Mouse (Mus musculus): Measurements from ENCODE around the gene Taar2. TPM values are rescaled to one million over a fixed set of nuclear protein-coding genes. Genes with fewer than 3 reads are reported as not detected.

Taar2 gene
- polyA plus RNA-seq, 1 experiment from 2014 or later, result not detected

DNA sequence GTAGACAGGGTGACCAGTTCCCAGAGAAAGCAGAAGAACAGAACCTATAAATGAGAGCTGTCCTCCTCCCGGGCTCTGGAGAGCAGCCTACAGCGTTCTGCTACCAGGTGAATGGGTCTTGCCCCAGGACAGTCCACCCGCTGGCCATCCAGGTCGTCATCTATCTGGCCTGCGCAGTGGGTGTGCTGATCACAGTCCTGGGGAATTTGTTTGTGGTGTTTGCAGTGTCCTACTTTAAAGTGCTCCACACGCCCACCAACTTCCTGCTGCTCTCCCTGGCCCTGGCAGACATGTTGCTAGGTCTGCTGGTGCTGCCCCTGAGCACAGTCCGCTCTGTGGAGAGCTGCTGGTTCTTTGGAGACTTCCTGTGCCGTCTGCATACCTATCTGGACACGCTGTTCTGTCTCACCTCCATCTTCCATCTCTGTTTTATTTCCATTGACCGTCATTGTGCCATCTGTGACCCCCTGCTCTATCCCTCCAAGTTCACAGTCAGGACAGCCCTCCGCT lies 32.3 kb downstream of the Taar2 start, which contains the start of gene Taar5:
Gene Taar5, plus strand, starts transcription at position 51 of the 510 bp plus-strand sequence.
- Histone ChIP-seq H3K27ac (ENCODE audit: low read length) (no peak within 1 kb of the TSS), H3K27me3 (ENCODE audit: control insufficient read depth, insufficient read depth, low read depth, low read length) (no peaks in the 10 kb centered on the region), H3K4me3 (ENCODE audit: low read depth, low read length) (no peak within 1 kb of the TSS), H3K9ac (ENCODE audit: low read depth, low read length) (no peak within 1 kb of the TSS), H3K9me3 (replicated peaks; ENCODE audit: control insufficient read depth, low read length) (no peaks in the 10 kb centered on the region), H3K4me1 (ENCODE audit: control insufficient read depth, low read depth, low read length) (no peaks in the 10 kb centered on the region), H3K4me2 (ENCODE audit: low read depth, low read length) (no peak within 1 kb of the TSS), H3K36me3 (ENCODE audit: control insufficient read depth, insufficient read depth) (no peaks in the 10 kb centered on the region)
- 74% methylated on average over 11 of the region's 11 CpGs for WGBS (ENCODE audit: insufficient replicate concordance)
- ATAC-seq (ENCODE audit: low read depth), result no peak

DNA sequence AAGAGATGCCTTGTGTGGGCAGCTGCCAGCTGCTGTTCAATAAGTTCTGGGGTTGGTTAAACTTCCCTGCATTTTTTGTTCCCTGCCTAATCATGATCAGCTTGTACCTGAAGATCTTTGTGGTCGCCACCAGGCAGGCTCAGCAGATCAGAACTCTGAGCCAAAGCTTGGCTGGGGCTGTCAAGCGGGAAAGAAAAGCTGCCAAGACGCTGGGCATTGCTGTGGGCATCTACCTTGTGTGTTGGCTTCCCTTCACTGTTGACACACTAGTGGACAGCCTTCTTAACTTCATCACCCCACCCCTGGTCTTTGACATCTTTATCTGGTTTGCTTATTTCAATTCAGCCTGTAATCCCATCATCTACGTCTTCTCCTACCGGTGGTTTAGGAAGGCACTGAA lies 32.9 kb downstream of the Taar2 start:
- WGBS (ENCODE audit: insufficient replicate concordance), result 58% methylated on average over 5 of the region's 5 CpGs
- Histone ChIP-seq H3K27me3 (ENCODE audit: control insufficient read depth, insufficient read depth, low read depth, low read length) (no peaks in the 10 kb centered on the region), H3K4me2 (ENCODE audit: low read depth, low read length) (no peak overlapping the region), H3K36me3 (ENCODE audit: control insufficient read depth, insufficient read depth) (no peaks in the 10 kb centered on the region), H3K9me3 (replicated peaks; ENCODE audit: control insufficient read depth, low read length) (no peaks in the 10 kb centered on the region), H3K4me3 (ENCODE audit: low read depth, low read length) (no peak overlapping the region), H3K27ac (ENCODE audit: low read length) (no peak overlapping the region), H3K4me1 (ENCODE audit: control insufficient read depth, low read depth, low read length) (no peaks in the 10 kb centered on the region), H3K9ac (ENCODE audit: low read depth, low read length) (no peak overlapping the region)
- ATAC-seq (ENCODE audit: low read depth), result no peak

DNA sequence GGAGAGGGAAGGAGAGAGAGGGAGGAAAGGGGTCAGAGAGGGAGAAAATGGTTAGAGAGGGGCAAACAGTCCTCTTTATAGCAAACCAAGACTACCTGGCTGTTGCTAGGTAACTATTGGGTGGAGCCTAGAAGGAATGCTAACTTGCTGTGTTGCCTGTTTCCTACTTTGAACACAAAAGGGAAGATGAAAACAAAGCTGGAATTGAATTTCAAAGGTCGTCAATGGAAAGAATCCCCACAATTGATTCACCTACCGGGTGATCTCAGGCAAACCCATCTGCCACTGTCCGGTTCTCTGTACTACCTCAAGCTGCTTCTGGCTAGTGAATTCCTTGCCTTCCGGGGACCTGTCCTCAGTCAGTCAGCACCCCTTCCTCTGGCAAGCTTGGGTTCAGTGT lies 39.6 kb downstream of the Taar2 start:
- 51% methylated on average over 4 of the region's 4 CpGs for WGBS (ENCODE audit: insufficient replicate concordance)
- ATAC-seq (ENCODE audit: low read depth), result no peak
- no peaks in the 10 kb centered on the region for H3K27me3 ChIP-seq (ENCODE audit: control insufficient read depth, insufficient read depth, low read depth, low read length)

DNA sequence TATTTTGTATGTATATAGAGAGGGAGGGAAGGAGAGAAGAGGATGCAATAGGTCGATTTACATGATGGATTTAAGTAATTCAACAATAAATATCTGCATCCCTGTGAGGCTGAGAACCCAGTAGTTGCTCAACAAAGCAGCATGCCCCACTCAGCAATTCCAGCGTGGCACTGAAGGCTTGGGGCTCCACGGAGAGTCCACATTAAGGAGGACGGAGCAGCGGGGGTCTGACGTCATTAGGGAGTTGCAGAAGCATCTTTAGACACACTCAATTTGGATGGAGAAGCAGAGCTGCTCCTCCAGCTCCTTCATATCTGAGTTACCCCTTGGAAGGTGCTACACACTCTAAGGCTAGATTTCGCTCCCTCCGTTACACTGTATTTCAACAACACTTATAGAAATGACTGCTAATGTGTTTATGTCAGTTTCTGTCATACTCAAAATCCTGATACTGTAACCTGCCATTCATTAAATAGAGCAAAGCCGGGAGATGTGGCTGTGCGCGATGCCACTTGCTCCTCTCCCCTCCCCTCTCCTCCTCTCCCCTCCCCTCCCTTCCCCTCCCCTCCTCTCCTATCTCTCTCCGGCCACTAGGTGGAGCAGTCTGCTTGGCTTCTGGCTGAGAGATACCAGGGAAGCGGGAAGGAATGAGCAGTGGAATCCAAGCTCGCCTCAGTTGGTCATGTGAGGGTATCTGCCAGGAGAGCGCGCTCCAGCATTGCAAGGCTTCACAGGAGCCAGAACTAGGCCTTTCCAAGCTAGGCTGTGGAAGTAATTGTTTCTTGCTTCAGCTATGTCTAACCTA lies 40.7 kb downstream of the Taar2 start:
- 34% methylated on average over 16 of the region's 16 CpGs for WGBS (ENCODE audit: insufficient replicate concordance)
- Histone ChIP-seq H3K4me3 (ENCODE audit: low read depth, low read length) (no peak overlapping the region), H3K9ac (ENCODE audit: low read depth, low read length) (no peak overlapping the region), H3K36me3 (ENCODE audit: control insufficient read depth, insufficient read depth) (no peaks in the 10 kb centered on the region), H3K4me1 (ENCODE audit: control insufficient read depth, low read depth, low read length) (no peaks in the 10 kb centered on the region), H3K9me3 (replicated peaks; ENCODE audit: control insufficient read depth, low read length) (no peaks in the 10 kb centered on the region), H3K27me3 (ENCODE audit: control insufficient read depth, insufficient read depth, low read depth, low read length) (no peaks in the 10 kb centered on the region), H3K4me2 (ENCODE audit: low read depth, low read length) (no peak overlapping the region), H3K27ac (ENCODE audit: low read length) (no peak overlapping the region)
- ATAC-seq (ENCODE audit: low read depth), result peak; percentile 41

More for the DNA sequence above, 39.6 kb downstream of the Taar2 start:
- Histone ChIP-seq H3K36me3 (ENCODE audit: control insufficient read depth, insufficient read depth) (no peaks in the 10 kb centered on the region), H3K27ac (ENCODE audit: low read length) (no peak overlapping the region), H3K4me3 (ENCODE audit: low read depth, low read length) (no peak overlapping the region), H3K9me3 (replicated peaks; ENCODE audit: control insufficient read depth, low read length) (no peaks in the 10 kb centered on the region), H3K4me1 (ENCODE audit: control insufficient read depth, low read depth, low read length) (no peaks in the 10 kb centered on the region), H3K9ac (ENCODE audit: low read depth, low read length) (no peak overlapping the region), H3K4me2 (ENCODE audit: low read depth, low read length) (no peak overlapping the region)

DNA sequence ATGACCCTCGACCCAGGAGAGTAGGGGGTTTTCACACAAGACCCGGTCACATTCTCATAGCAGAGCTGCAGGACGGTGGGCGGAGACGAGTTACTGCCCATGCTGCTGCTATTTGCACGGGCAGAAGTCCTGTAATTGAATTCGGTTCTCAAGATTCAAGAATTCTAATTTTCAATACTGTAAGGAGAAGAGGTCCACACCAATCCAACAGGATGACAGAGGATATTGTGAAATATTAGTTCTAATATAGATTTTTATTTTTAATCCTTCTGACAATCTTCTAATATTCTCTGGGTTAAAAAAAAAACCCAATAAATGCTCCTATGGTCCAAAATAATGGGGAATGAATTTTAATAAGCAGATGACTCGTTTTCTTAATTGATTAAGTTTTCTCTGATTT lies 47.2 kb downstream of the Taar2 start, which contains the start of gene Taar6:
Gene Taar6, minus strand, starts transcription at position 101 of the 400 bp plus-strand sequence.
- Histone ChIP-seq H3K27me3 (ENCODE audit: control insufficient read depth, insufficient read depth, low read depth, low read length) (no peaks in the 10 kb centered on the region), H3K9me3 (replicated peaks; ENCODE audit: control insufficient read depth, low read length) (no peaks in the 10 kb centered on the region), H3K4me2 (ENCODE audit: low read depth, low read length) (no peak within 1 kb of the TSS), H3K4me3 (ENCODE audit: low read depth, low read length) (no peak within 1 kb of the TSS), H3K4me1 (ENCODE audit: control insufficient read depth, low read depth, low read length) (no peaks in the 10 kb centered on the region), H3K27ac (ENCODE audit: low read length) (no peak within 1 kb of the TSS), H3K36me3 (ENCODE audit: control insufficient read depth, insufficient read depth) (no peaks in the 10 kb centered on the region), H3K9ac (ENCODE audit: low read depth, low read length) (no peak within 1 kb of the TSS)
- 52% methylated on average over 8 of the region's 8 CpGs for WGBS (ENCODE audit: insufficient replicate concordance)
- no peak for ATAC-seq (ENCODE audit: low read depth)

DNA sequence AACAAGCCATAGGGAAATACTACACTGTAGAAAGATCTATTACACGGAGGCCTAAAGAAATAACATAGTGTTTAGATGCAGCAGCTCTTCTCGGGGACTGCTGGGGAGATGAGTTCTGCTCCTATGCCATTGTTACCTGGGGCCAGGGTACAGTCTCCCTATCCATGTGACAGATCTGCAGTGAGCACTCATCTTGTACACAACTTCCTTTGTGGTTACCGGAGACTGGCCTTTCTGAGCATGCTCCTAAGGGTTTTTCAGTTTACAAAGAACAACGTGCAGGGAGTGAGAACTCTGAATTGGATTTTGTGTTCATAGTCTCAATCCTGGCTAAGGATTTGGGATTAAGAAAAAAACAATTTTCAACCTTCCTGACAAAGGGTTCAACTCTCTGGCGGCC lies 48.0 kb downstream of the Taar2 start:
- Histone ChIP-seq H3K4me2 (ENCODE audit: low read depth, low read length) (no peak overlapping the region), H3K27ac (ENCODE audit: low read length) (no peak overlapping the region), H3K4me1 (ENCODE audit: control insufficient read depth, low read depth, low read length) (no peaks in the 10 kb centered on the region), H3K27me3 (ENCODE audit: control insufficient read depth, insufficient read depth, low read depth, low read length) (no peaks in the 10 kb centered on the region), H3K4me3 (ENCODE audit: low read depth, low read length) (no peak overlapping the region), H3K9me3 (replicated peaks; ENCODE audit: control insufficient read depth, low read length) (no peaks in the 10 kb centered on the region), H3K36me3 (ENCODE audit: control insufficient read depth, insufficient read depth) (no peaks in the 10 kb centered on the region), H3K9ac (ENCODE audit: low read depth, low read length) (no peak overlapping the region)
- ATAC-seq (ENCODE audit: low read depth), result no peak
- 34% methylated on average over 5 of the region's 5 CpGs for WGBS (ENCODE audit: insufficient replicate concordance)

Other genes with a start within 250 kb of the Taar2 start
- gene Rps12, start 151.3 kb upstream of the Taar2 start, polyA plus RNA-seq (2015; fragmentation: Nextera tagmentation; extraction: Ambion mirVana), result 102 and 122 TPM in 2 replicates
- gene Slc18b1, start 141.6 kb upstream of the Taar2 start, polyA plus RNA-seq (2015; fragmentation: Nextera tagmentation; extraction: Ambion mirVana), result 1.7 and 1.9 TPM in 2 replicates
- 8.3 and 12.2 TPM in 2 replicates for gene Vnn3, start 87.1 kb upstream of the Taar2 start, polyA plus RNA-seq (2015; fragmentation: Nextera tagmentation; extraction: Ambion mirVana)
- gene Vnn1, start 43.9 kb upstream of the Taar2 start, polyA plus RNA-seq (2015; fragmentation: Nextera tagmentation; extraction: Ambion mirVana), result 2.2 and 2.8 TPM in 2 replicates
- gene Taar1, start 18.2 kb upstream of the Taar2 start, polyA plus RNA-seq (2015; fragmentation: Nextera tagmentation; extraction: Ambion mirVana), result not detected in 2 replicates
- gene Taar3, start 11.0 kb downstream of the Taar2 start, polyA plus RNA-seq (2015; fragmentation: Nextera tagmentation; extraction: Ambion mirVana), result not detected in 2 replicates
- not detected in 2 replicates for gene Taar4, start 21.9 kb downstream of the Taar2 start, polyA plus RNA-seq (2015; fragmentation: Nextera tagmentation; extraction: Ambion mirVana)
- not detected in 2 replicates for gene Taar5, start 32.1 kb downstream of the Taar2 start, polyA plus RNA-seq (2015; fragmentation: Nextera tagmentation; extraction: Ambion mirVana)
- gene Taar6, start 47.1 kb downstream of the Taar2 start, polyA plus RNA-seq (2015; fragmentation: Nextera tagmentation; extraction: Ambion mirVana), result not detected in 2 replicates
- gene Taar7a, start 54.9 kb downstream of the Taar2 start, polyA plus RNA-seq (2015; fragmentation: Nextera tagmentation; extraction: Ambion mirVana), result not detected in 2 replicates
- gene Taar7b, start 61.4 kb downstream of the Taar2 start, polyA plus RNA-seq (2015; fragmentation: Nextera tagmentation; extraction: Ambion mirVana), result not detected in 2 replicates
- not detected in 2 replicates for gene Taar7d, start 88.7 kb downstream of the Taar2 start, polyA plus RNA-seq (2015; fragmentation: Nextera tagmentation; extraction: Ambion mirVana)
- not detected in 2 replicates for gene Taar7e, start 99.0 kb downstream of the Taar2 start, polyA plus RNA-seq (2015; fragmentation: Nextera tagmentation; extraction: Ambion mirVana)
- gene Taar7f, start 110.9 kb downstream of the Taar2 start, polyA plus RNA-seq (2015; fragmentation: Nextera tagmentation; extraction: Ambion mirVana), result not detected in 2 replicates
- not detected in 2 replicates for gene Taar8a, start 137.9 kb downstream of the Taar2 start, polyA plus RNA-seq (2015; fragmentation: Nextera tagmentation; extraction: Ambion mirVana)
- gene Taar8b, start 153.7 kb downstream of the Taar2 start, polyA plus RNA-seq (2015; fragmentation: Nextera tagmentation; extraction: Ambion mirVana), result not detected in 2 replicates
- gene Taar8c, start 163.3 kb downstream of the Taar2 start, polyA plus RNA-seq (2015; fragmentation: Nextera tagmentation; extraction: Ambion mirVana), result not detected in 2 replicates
- gene Taar9, start 171.0 kb downstream of the Taar2 start, polyA plus RNA-seq (2015; fragmentation: Nextera tagmentation; extraction: Ambion mirVana), result not detected in 2 replicates
- 25.9 and 26.8 TPM in 2 replicates for gene Stx7, start 210.7 kb downstream of the Taar2 start, polyA plus RNA-seq (2015; fragmentation: Nextera tagmentation; extraction: Ambion mirVana)

Measured in liver, embryonic 16.5 days (tissue).